Mouse (Mus musculus): ENCODE measurements around the gene Fam208a. TPM values are rescaled to one million over a fixed set of nuclear protein-coding genes. Genes with fewer than 3 reads are reported as not detected.

Fam208a gene
- polyA plus RNA-seq, 1 experiment: 10.1 TPM

DNA sequence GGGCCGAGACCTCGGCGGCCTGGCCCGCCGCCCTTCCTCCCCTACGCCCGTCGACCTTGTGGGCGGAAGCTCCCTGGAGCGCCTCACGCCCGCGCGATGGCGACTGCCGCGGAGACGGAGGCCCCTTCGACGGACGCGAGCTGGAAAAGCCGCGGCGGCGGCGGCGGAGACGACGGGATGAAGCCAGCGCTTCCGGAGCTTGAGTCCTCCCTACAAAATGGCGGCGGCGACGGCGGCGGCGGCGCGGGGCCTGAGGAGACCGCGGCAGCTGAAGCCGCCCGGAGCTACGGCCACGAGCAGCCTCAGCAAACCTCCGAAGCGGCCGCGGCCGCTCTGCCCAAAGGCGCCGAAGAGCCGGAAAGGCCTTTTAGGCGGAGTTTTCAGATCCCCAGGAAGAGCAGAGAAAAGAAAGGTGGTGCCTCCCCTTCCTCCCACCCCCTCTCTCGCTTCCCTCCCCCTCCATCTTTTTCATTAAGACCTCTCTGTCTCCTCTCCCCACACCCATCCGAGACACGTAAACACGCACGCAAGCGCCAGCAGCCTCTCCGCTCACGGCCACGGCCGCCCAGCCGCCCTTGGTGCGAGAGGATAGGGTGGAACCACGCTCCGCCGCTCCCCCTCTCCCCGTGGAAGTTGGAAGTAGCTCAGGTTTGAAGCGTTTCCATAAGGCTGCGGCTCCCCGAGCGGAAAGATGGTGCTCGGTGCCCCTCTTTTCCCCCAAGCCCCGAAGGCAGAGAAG is 508 bp downstream of the Fam208a start:
- Histone ChIP-seq H3K27ac (ENCODE audit: control insufficient read depth, insufficient read depth, low read depth, low read length, poor library complexity) (peak overlapping the region; percentile 98), H3K4me3 (replicated peaks; ENCODE audit: control insufficient read depth, low read depth, low read length) (peak overlapping the region; percentile 76), H3K4me1 (ENCODE audit: control insufficient read depth, insufficient read depth, low read length) (no peaks in the 10 kb centered on the region; the same call in 1 of the 2 replicates)
- under 1% methylated on average over 78 of the region's 78 CpGs for WGBS
- TF ChIP-seq CTCF (IDR thresholded peaks at IDR 0.05; ENCODE audit: control insufficient read depth, insufficient read depth, low read length) (no peak), POLR2A (IDR thresholded peaks at IDR 0.05; ENCODE audit: borderline replicate concordance, control insufficient read depth, low read depth, low read length) (peak; percentile 30; the same call in 1 of the 2 replicates)

DNA sequence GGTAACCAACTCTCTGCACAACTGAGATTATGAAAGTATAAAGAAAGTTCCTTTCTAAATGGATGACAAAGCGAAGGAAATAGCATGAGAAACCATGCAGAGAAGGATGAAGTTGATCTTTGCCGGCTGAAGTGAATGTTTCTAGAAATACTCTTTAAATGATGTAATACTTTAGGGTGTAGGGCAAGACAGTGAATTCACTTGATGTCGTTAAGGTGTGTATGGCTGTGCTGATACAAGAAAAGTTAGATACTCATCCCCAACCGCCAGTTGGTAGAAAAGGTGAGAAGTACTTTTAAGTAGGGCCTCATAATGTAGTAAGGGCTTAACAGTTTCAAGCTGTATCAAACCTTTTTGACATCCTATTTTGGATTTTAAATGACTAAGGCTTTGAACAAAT is 1.6 kb downstream of the Fam208a start:
- Histone ChIP-seq H3K4me3 (replicated peaks; ENCODE audit: control insufficient read depth, low read depth, low read length) (no peak overlapping the region), H3K27ac (ENCODE audit: control insufficient read depth, insufficient read depth, low read depth, low read length, poor library complexity) (no peak overlapping the region), H3K4me1 (ENCODE audit: control insufficient read depth, insufficient read depth, low read length) (no peaks in the 10 kb centered on the region; the same call in 1 of the 2 replicates)
- TF ChIP-seq POLR2A (IDR thresholded peaks at IDR 0.05; ENCODE audit: borderline replicate concordance, control insufficient read depth, low read depth, low read length) (no peak), CTCF (IDR thresholded peaks at IDR 0.05; ENCODE audit: control insufficient read depth, insufficient read depth, low read length) (no peak)
- WGBS: 77% methylated on average over 4 of the region's 4 CpGs

DNA sequence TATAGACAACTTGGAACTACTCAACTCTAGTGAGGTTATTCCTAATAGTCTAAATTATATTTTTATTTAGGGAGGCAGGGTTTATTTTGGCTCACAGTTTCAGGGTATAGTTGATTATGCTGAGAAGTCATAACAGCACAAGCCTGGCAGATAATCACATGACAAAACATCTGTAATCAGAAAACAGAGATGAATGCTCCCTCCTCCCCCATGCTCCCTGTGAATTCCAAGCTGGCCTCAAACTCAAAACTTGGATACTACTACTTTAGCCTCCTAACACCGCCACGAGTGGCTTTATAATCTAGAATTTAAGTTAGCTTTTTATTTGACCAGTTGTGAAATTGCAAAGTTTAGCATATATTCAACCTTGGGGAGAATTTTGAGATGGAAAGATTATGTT is 3.4 kb downstream of the Fam208a start:
- Histone ChIP-seq H3K4me1 (ENCODE audit: control insufficient read depth, insufficient read depth, low read length) (no peaks in the 10 kb centered on the region; the same call in 1 of the 2 replicates), H3K4me3 (replicated peaks; ENCODE audit: control insufficient read depth, low read depth, low read length) (no peak overlapping the region), H3K27ac (ENCODE audit: control insufficient read depth, insufficient read depth, low read depth, low read length, poor library complexity) (no peak overlapping the region)
- TF ChIP-seq CTCF (IDR thresholded peaks at IDR 0.05; ENCODE audit: control insufficient read depth, insufficient read depth, low read length) (no peak), POLR2A (IDR thresholded peaks at IDR 0.05; ENCODE audit: borderline replicate concordance, control insufficient read depth, low read depth, low read length) (no peak)
- WGBS: 93% methylated on average over 2 of the region's 2 CpGs

DNA sequence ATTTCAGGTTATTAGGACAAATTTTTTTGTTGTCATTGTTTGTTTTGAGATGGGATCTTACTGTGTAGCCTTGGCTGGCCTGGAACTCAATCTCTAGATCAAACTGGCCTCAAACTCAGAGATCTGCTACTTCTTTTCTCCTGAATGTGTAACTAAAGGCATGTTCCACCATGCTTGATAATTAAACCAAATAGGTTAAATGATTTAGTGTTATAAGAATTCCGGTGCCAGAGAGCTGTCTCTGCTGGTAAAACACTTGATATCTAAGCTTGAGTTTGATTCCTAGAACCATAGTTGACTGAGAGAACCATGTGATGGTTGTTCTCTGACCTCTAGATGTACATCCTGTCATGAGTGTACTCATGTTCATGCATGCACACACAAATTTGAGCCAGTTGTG is 7.5 kb downstream of the Fam208a start:
- no peak overlapping the region for H3K4me3 ChIP-seq (replicated peaks; ENCODE audit: control insufficient read depth, low read depth, low read length)
- no peaks in the 10 kb centered on the region; the same call in 1 of the 2 replicates for H3K4me1 ChIP-seq (ENCODE audit: control insufficient read depth, insufficient read depth, low read length)
- no peak for TF ChIP-seq CTCF (IDR thresholded peaks at IDR 0.05; ENCODE audit: control insufficient read depth, insufficient read depth, low read length)
- WGBS: 91% methylated on average over 1 of the region's 1 CpGs
- H3K27ac ChIP-seq (ENCODE audit: control insufficient read depth, insufficient read depth, low read depth, low read length, poor library complexity): no peak overlapping the region

DNA sequence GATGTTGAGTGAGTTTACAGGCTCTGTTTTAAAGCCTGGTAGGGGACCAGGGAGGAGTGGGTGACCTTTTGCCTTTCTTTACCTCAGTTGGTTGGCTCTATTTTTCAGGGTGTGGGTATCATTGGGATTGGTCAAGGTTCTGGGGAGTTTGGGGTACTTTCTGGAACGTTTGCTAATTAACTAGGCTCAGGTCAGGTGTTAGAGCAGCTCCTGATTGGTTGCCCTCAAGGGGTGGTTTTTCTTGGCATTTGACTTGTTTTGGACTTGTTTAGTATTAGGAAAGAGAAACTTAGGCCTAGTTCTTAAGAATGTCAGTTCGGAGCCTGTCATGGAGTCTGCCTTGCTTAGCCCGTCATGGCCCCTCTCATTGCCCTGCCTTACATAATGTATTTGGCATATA is 8.2 kb downstream of the Fam208a start:
- Histone ChIP-seq H3K4me1 (ENCODE audit: control insufficient read depth, insufficient read depth, low read length) (no peaks in the 10 kb centered on the region; the same call in 1 of the 2 replicates), H3K4me3 (replicated peaks; ENCODE audit: control insufficient read depth, low read depth, low read length) (no peak overlapping the region), H3K27ac (ENCODE audit: control insufficient read depth, insufficient read depth, low read depth, low read length, poor library complexity) (no peak overlapping the region)
- WGBS: 90% methylated on average over 3 of the region's 3 CpGs
- TF ChIP-seq CTCF (IDR thresholded peaks at IDR 0.05; ENCODE audit: control insufficient read depth, insufficient read depth, low read length) (no peak), POLR2A (IDR thresholded peaks at IDR 0.05; ENCODE audit: borderline replicate concordance, control insufficient read depth, low read depth, low read length) (no peak)

DNA sequence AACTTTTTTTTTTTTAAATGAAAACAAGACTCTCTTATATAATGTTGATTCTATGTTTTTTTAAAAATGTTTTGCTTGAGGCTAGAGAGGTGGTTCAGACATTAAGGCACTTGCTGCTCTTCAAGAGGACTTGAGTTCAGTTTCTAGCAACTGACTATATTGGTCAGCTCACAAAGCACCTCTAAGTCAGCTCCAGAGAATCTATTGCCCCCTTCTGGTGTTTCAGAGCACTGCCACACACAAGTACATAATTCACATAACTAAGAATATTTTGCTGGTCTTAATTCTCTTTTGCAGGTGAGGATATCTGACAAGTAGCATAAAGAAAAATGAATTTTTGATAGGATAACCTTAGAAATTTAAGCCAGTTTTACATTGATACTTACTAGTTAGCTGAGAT is 12.3 kb downstream of the Fam208a start:
- H3K4me1 ChIP-seq (ENCODE audit: control insufficient read depth, insufficient read depth, low read length): no peaks in the 10 kb centered on the region; the same call in 1 of the 2 replicates
- no peak overlapping the region for H3K4me3 ChIP-seq (replicated peaks; ENCODE audit: control insufficient read depth, low read depth, low read length)
- no peak overlapping the region for H3K27ac ChIP-seq (ENCODE audit: control insufficient read depth, insufficient read depth, low read depth, low read length, poor library complexity)
- TF ChIP-seq CTCF (IDR thresholded peaks at IDR 0.05; ENCODE audit: control insufficient read depth, insufficient read depth, low read length) (no peak), POLR2A (IDR thresholded peaks at IDR 0.05; ENCODE audit: borderline replicate concordance, control insufficient read depth, low read depth, low read length) (no peak)

DNA sequence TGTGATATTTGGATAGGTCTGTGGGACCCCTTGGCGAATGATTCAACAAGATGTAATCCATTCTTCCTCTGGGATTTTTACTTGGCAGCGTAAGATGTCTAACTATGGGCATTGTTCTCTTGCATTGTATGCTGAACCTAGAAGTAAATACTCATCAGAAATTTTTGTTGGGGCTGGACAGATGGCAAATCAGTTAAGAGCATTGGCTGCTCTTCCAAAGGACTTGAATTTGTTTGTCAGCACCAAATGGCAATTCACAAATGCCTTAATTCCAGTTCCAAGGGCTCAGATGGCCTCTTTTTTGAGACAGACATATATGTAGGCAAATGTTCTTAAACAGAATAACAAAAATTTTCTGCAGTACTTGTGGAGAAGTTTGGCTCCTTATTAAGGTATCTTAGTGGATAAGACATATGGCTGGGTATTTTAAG is 16.2 kb downstream of the Fam208a start:
- H3K4me1 ChIP-seq (ENCODE audit: control insufficient read depth, insufficient read depth, low read length): no peaks in the 10 kb centered on the region; the same call in 1 of the 2 replicates
- no peak overlapping the region for H3K4me3 ChIP-seq (replicated peaks; ENCODE audit: control insufficient read depth, low read depth, low read length)
- H3K27ac ChIP-seq (ENCODE audit: control insufficient read depth, insufficient read depth, low read depth, low read length, poor library complexity): no peak overlapping the region
- TF ChIP-seq CTCF (IDR thresholded peaks at IDR 0.05; ENCODE audit: control insufficient read depth, insufficient read depth, low read length): no peak
- TF ChIP-seq POLR2A (IDR thresholded peaks at IDR 0.05; ENCODE audit: borderline replicate concordance, control insufficient read depth, low read depth, low read length): no peak
- 94% methylated on average over 2 of the region's 2 CpGs for WGBS

DNA sequence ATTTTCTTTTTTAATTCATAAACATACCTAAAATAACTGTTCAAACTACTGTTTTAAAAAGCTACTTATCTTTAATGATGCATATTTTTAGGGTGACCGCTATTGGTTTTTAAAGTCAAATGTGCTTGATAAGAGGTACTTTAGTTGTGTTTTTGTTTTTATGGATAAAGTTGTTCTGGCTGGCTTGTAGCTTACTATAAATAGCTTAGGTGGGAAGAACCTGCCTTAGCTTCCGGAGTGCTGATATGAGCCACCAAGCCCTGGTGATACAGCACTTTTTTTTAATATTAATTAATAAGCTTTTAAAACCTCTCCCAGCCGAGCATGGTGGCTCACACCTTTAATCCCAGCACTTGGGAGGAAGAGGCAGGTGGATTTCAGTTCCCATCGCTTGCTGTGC is 18.3 kb downstream of the Fam208a start:
- H3K4me3 ChIP-seq (replicated peaks; ENCODE audit: control insufficient read depth, low read depth, low read length): no peak overlapping the region
- TF ChIP-seq POLR2A (IDR thresholded peaks at IDR 0.05; ENCODE audit: borderline replicate concordance, control insufficient read depth, low read depth, low read length): no peak
- no peak for TF ChIP-seq CTCF (IDR thresholded peaks at IDR 0.05; ENCODE audit: control insufficient read depth, insufficient read depth, low read length)
- no peak overlapping the region for H3K27ac ChIP-seq (ENCODE audit: control insufficient read depth, insufficient read depth, low read depth, low read length, poor library complexity)
- WGBS: 69% methylated on average over 4 of the region's 4 CpGs
- no peaks in the 10 kb centered on the region; the same call in 1 of the 2 replicates for H3K4me1 ChIP-seq (ENCODE audit: control insufficient read depth, insufficient read depth, low read length)

All from bone marrow, adult 2 months (tissue).